Mouse (Mus musculus): ENCODE measurements around the gene Hoxc13.
A peak's percentile ranks its signal among the peaks of the same experiment; 100 is the strongest.

Hoxc13 gene

DNA sequence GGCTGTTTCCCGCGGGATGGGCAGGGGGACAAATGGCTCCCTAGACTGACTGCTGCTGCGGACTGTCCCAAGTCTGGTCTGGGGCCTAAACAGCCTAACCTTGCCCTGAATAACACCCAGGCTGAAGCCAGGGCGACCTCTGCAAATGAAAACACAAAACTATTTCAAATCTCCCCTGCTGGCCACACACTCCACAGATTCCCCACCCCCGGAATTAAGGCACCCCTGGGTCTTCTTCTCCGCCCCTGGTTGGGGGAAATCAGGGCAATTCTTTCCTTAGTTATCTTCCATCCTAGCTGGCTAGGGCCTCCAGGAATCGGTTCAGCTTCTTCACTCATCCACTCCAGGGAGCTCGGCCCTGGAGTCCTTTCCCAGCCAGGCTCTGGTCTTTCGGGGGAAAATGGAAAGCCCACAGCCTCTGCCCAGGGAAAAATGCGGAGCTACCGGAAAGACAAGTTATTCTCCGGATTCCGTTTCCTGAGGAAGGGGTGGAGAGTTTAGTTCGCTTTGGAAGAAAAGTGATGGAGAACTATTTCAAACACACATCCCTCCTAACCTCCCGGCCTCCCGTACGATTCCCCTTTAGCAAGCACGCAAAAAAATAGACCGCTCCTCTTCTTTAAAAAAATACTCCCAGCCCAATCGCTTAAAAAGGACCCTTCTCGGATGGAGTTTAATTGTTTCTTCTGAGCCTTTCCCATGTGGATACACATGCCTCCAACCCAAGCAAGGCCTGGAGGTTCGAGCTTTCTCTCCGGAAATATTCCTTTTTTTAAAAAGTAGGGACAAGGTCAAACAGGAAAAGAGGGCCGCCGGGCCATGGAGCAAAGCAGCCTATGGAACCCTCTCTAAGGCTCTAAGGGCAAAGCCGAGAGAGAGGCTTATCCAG, 44.3 kb downstream of the Hoxc13 start:
- DNase-seq (ENCODE audit: low spot score): no peak

- DNase-seq (ENCODE audit: low spot score): peak; percentile 85
Observed at GRCm38 (mm10) chr15:102965892-102966775, 45.2 kb downstream of the Hoxc13 start.

- no peak for DNase-seq (ENCODE audit: low spot score)
Observed at GRCm38 (mm10) chr15:102966776-102967311, 45.9 kb downstream of the Hoxc13 start, which contains the start of gene Hoxc10. Hoxc10 (plus strand) TSS chr15:102966796.

GRCm38 (mm10) chr15:102967312-102967510, 46.3 kb downstream of the Hoxc13 start, which contains the start of gene Hoxc5:
Hoxc5 (plus strand) TSS chr15:102967443.
- DNase-seq (ENCODE audit: low spot score): no peak

GRCm38 (mm10) chr15:102967511-102968397, 46.9 kb downstream of the Hoxc13 start:
- no peak for DNase-seq (ENCODE audit: low spot score)

GRCm38 (mm10) chr15:102969296-102969695, 48.4 kb downstream of the Hoxc13 start:
- DNase-seq (ENCODE audit: low spot score): no peak

DNA sequence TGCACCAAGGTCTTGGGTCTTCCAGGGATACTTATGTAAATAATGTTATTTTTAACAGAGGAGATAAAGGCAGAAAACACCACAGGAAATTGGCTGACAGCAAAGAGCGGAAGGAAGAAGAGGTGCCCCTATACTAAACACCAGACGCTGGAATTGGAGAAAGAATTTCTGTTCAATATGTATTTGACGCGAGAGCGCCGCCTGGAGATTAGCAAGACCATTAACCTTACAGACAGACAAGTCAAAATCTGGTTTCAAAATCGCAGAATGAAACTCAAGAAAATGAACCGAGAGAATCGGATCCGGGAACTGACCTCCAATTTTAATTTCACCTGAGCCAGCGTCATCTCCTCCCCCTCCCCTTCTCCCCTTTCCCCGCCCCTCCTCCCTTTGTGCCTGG, 49.8 kb downstream of the Hoxc13 start:
- peak; percentile 54 for DNase-seq (ENCODE audit: low spot score)

GRCm38 (mm10) chr15:102972254-102972653, 51.4 kb downstream of the Hoxc13 start:
- DNase-seq (ENCODE audit: low spot score): no peak

- no peak for DNase-seq (ENCODE audit: low spot score)
Observed at GRCm38 (mm10) chr15:102972753-102973152, 51.9 kb downstream of the Hoxc13 start.

DNA sequence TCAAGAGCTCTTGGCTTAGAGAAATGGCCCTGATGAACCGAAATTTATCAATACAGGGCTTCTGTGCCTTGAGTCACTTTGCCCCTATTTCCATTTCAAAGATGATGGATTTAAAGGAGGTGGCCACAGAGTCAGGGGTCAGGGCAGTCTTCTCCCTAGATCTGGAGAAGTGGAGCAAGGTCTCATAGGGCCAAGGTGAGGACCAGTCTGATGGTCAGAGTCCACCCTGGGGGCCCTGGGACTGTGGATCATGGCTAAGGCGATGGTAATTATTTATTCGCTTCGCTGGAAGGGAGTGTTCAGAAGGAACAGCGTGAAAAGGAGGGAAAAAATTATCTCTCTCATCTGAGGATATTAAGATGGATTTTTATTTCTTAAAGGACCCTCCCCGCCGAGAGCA, 54.1 kb downstream of the Hoxc13 start:
- no peak for DNase-seq (ENCODE audit: low spot score)

GRCm38 (mm10) chr15:102975688-102976111, 54.8 kb downstream of the Hoxc13 start:
- DNase-seq (ENCODE audit: low spot score): no peak

DNA sequence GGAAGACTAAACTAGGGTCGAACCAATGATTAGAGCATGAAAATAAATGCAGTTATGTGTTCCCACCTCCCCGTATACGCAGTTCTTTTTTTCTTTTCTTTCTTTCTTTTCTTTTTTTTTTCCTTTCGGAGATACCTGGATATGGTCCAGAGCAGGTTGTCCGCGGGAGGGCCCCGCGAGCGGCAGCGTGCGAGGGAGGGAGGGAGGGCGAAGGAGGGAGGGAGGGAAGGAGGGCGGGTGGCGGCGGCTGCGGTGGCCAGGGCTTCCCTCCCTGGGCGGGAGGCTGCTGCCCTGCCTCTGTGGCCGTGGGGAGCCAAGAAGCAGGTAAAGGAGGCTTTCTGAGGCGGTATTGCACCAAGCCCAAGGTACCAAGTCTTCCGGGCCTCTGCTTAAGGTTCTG, 55.3 kb downstream of the Hoxc13 start, which contains the start of gene Hoxc9:
Gene Hoxc9 (plus strand): TSS at position 269 of the 400 bp plus-strand sequence.
- DNase-seq (ENCODE audit: low spot score): no peak

DNA sequence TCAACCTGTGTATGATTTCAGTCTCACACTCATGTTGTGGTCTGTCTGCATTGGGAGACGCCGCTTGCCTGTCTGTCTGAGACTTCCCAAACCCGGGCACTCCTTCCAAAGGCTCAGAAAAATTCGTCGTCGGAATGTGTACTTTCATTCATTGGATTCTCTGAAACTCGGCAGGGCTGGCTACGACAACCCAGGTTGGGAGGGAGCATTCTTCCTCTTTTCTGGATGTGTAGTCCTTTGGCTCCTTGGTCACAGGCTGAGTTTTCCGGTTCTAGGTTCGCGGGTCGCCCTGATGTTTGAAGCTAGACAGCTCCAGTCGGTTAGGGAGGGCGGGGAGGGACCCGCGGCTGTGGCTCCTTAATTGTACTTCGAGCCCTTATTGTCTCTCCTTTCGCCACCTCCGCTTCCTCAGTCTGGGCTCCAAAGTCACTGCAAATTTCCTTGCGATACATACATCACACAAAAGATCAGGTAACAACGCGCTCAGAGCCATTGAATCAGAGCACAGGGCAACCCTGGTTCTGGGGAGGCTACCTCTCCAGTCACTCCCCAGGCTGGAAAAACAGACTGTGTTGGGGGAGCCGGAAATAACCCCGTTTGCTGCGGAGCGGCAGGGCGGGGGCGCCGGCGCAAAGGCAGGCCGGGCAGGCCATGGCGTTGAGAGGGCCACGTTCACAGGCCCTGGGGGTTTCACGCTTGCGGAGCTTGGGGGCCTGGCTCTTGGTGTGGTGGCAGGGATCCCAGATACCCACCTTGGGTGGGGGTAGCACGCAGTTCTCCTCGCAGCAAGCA, 55.9 kb downstream of the Hoxc13 start:
- DNase-seq (ENCODE audit: low spot score): no peak

DNA sequence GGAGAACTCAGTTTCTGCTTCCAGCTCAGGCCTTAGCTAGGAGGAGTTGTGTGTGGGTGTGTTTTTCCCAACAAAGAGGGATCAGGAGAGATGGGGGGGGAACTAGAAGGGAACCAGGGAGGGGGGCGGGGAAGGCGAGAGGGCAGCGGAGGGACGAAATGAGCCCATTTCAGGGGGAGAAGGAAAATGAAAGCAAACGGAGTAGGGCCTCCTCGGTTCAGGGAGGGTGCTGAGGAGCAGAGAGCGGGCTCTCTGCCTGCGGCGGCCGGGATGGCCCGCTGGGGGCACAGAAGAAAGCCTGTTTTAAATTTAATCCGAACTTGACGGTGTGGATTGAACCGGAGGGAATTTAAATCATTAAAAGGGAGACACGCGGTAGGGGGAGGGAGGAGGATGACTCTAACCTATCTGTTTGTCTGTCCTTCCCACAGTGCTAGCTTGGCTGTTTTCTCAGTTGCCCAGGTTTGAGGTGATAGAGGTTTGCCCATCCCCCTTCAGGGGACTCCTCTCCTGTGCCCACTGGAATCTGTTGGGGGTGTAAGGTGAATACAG, 56.6 kb downstream of the Hoxc13 start:
- no peak for DNase-seq (ENCODE audit: low spot score)

Measured in retina, embryonic 14.5 days (tissue).